Mouse (Mus musculus) CH12.LX (cell line): ENCODE data around the gene Bud23. TPM values are rescaled to one million over a fixed set of nuclear protein-coding genes. Genes with fewer than 3 reads are reported as not detected.

Experiments
- DNase-seq: peaks from one replicate; pipeline ENCODE4 v3.0.0-alpha.2; 2013; ENCODE audit errors: extremely low read depth
- H3K27ac ChIP-seq: 2 replicates; pipeline ENCODE4 v1.5.1; 2012; ENCODE audit warnings: low read depth, mild to moderate bottlenecking, control low read depth, moderate library complexity; ENCODE audit not compliant: insufficient read depth
- H3K27me3 ChIP-seq: replicated peaks from 2 replicates; pipeline ENCODE3; 2012; ENCODE audit warnings: inconsistent platforms
- H3K36me3 ChIP-seq, 2 experiments: replicated peaks in 1 of 2; 2 replicates each; pipeline versions ENCODE3 to v1.6.1; 2012; ENCODE audit warnings: inconsistent platforms in 1 of 2, low read length in 1 of 2, mild to moderate bottlenecking in 1 of 2, mixed read lengths in 1 of 2, moderate library complexity in 1 of 2; ENCODE audit not compliant: control insufficient read depth in 1 of 2, insufficient read depth in 1 of 2
- H3K4me1 ChIP-seq, 2 experiments: 2 replicates each; pipeline ENCODE4 v1.6.1; 2012; ENCODE audit warnings: inconsistent platforms in 1 of 2, moderate library complexity in 1 of 2; ENCODE audit not compliant: insufficient read depth in 2 of 2, control insufficient read depth in 1 of 2
- H3K4me2 ChIP-seq: 2 replicates; pipeline ENCODE4 v1.6.1; 2012; ENCODE audit warnings: low read depth, mild to moderate bottlenecking, control low read depth; ENCODE audit not compliant: poor library complexity, insufficient read depth, severe bottlenecking
- H3K4me3 ChIP-seq, 3 experiments: fragments of 150-350 bp in 1 of 3; sonication (generic) in 1 of 3; replicated peaks in 1 of 3; 2 replicates each; pipeline versions ENCODE3 to v1.5.1; 2011 to 2012; ENCODE audit warnings: low read depth in 2 of 3, low read length in 2 of 3, mild to moderate bottlenecking in 2 of 3, moderate library complexity in 2 of 3, control low read depth in 1 of 3, improper control_type of control experiment in 1 of 3, inconsistent platforms in 1 of 3, mixed read lengths in 1 of 3; ENCODE audit not compliant: poor library complexity in 1 of 3
- H3K79me2 ChIP-seq: replicated peaks from 2 replicates; pipeline ENCODE4 v1.6.1; 2012; ENCODE audit warnings: mild to moderate bottlenecking, moderate library complexity; ENCODE audit not compliant: control insufficient read depth, poor library complexity, insufficient read depth, severe bottlenecking; ENCODE audit errors: extremely low read depth
- H3K9ac ChIP-seq: 2 replicates; pipeline ENCODE4 v1.6.1; 2012; ENCODE audit warnings: low read depth, mild to moderate bottlenecking, control low read depth, moderate library complexity; ENCODE audit not compliant: insufficient read depth
- H3K9me3 ChIP-seq: replicated peaks from 2 replicates; pipeline ENCODE3; 2012; ENCODE audit warnings: low read length, inconsistent platforms, mixed read lengths
- CHD2 ChIP-seq: IDR thresholded peaks from 2 replicates; pipeline ENCODE4 v1.6.1; 2011; ENCODE audit warnings: low read length, improper control_type of control experiment
- CTCF ChIP-seq, 2 experiments: IDR thresholded peaks in 1 of 2; conservative IDR thresholded peaks in 1 of 2; 2 replicates each; pipeline ENCODE4 v1.5.1; 2011 to 2012; ENCODE audit warnings: low read depth in 2 of 2, low read length in 2 of 2, improper control_type of control experiment in 1 of 2, inconsistent platforms in 1 of 2, mild to moderate bottlenecking in 1 of 2, moderate library complexity in 1 of 2
- ELF1 ChIP-seq: IDR thresholded peaks from 2 replicates; pipeline ENCODE4 v1.6.1; 2014; ENCODE audit warnings: low read depth, mild to moderate bottlenecking, inconsistent platforms, low read length, improper control_type of control experiment
- EP300 ChIP-seq: IDR thresholded peaks from 2 replicates; pipeline ENCODE4 v1.6.1; 2011; ENCODE audit warnings: low read length, improper control_type of control experiment
- GABPA ChIP-seq: IDR thresholded peaks from 2 replicates; pipeline ENCODE4 v1.6.1; 2012; ENCODE audit warnings: low read depth, low read length, improper control_type of control experiment, inconsistent platforms; ENCODE audit not compliant: insufficient replicate concordance
- HCFC1 ChIP-seq: IDR thresholded peaks from 2 replicates; pipeline ENCODE4 v1.6.1; 2012; ENCODE audit warnings: low read depth, mild to moderate bottlenecking, inconsistent platforms, low read length, improper control_type of control experiment
- JUN ChIP-seq: IDR thresholded peaks from 2 replicates; pipeline ENCODE4 v1.6.1; 2011; ENCODE audit warnings: low read depth, mild to moderate bottlenecking, low read length, improper control_type of control experiment, moderate library complexity; ENCODE audit not compliant: insufficient read depth
- JUND ChIP-seq: conservative IDR thresholded peaks from 2 replicates; pipeline ENCODE4 v1.6.1; 2011; ENCODE audit warnings: low read depth, low read length, improper control_type of control experiment
- KAT2A ChIP-seq: IDR thresholded peaks from 2 replicates; pipeline ENCODE4 v1.6.1; 2012; ENCODE audit warnings: low read length, improper control_type of control experiment, inconsistent platforms; ENCODE audit not compliant: insufficient replicate concordance
- MAFK ChIP-seq: IDR thresholded peaks from 2 replicates; pipeline ENCODE4 v1.6.1; 2011; ENCODE audit warnings: low read length, improper control_type of control experiment; ENCODE audit not compliant: insufficient replicate concordance
- MAX ChIP-seq: IDR thresholded peaks from 2 replicates; pipeline ENCODE4 v1.6.1; 2011; ENCODE audit warnings: low read length, improper control_type of control experiment
- NELFE ChIP-seq: IDR thresholded peaks from 2 replicates; pipeline ENCODE4 v1.6.1; 2011; ENCODE audit warnings: low read depth, low read length, improper control_type of control experiment
- NRF1 ChIP-seq: IDR thresholded peaks from 2 replicates; pipeline ENCODE4 v1.6.1; 2014; ENCODE audit warnings: low read depth, mild to moderate bottlenecking, inconsistent platforms, low read length, improper control_type of control experiment, moderate library complexity
- PAX5 ChIP-seq: IDR thresholded peaks from 2 replicates; pipeline ENCODE4 v1.6.1; 2012; ENCODE audit warnings: low read length, inconsistent platforms, mixed read lengths
- POLR2A ChIP-seq: IDR thresholded peaks from 2 replicates; pipeline ENCODE4 v1.6.1; 2011; ENCODE audit warnings: low read depth, mild to moderate bottlenecking, improper control_type of control experiment, low read length
- POLR2AphosphoS2 ChIP-seq: IDR thresholded peaks from 2 replicates; pipeline ENCODE4 v1.6.1; 2011; ENCODE audit warnings: low read depth, low read length, improper control_type of control experiment
- RAD21 ChIP-seq: IDR thresholded peaks from 2 replicates; pipeline ENCODE4 v1.6.1; 2011; ENCODE audit warnings: low read depth, mild to moderate bottlenecking, low read length, improper control_type of control experiment, moderate library complexity
- SMC3 ChIP-seq: IDR thresholded peaks from 2 replicates; pipeline ENCODE4 v1.6.1; 2011; ENCODE audit warnings: low read depth, low read length, improper control_type of control experiment
- UBTF ChIP-seq: IDR thresholded peaks from 2 replicates; pipeline ENCODE4 v1.6.1; 2012; ENCODE audit warnings: low read depth, mild to moderate bottlenecking, inconsistent platforms, low read length, improper control_type of control experiment, moderate library complexity
- USF2 ChIP-seq: conservative IDR thresholded peaks from 2 replicates; pipeline ENCODE4 v1.6.1; 2011; ENCODE audit warnings: low read depth, low read length, improper control_type of control experiment
- ZC3H11A ChIP-seq: IDR thresholded peaks from 2 replicates; pipeline ENCODE4 v1.6.1; 2012; ENCODE audit warnings: low read depth, mild to moderate bottlenecking, inconsistent platforms, low read length, improper control_type of control experiment
- ZKSCAN1 ChIP-seq: IDR thresholded peaks from 2 replicates; pipeline ENCODE4 v1.6.1; 2012; ENCODE audit warnings: low read depth, inconsistent platforms, low read length, improper control_type of control experiment, borderline replicate concordance
- dilution Hi-C: fragments of 300-500 bp; cut with MboI; formaldehyde crosslinking; loops from 2 replicates; pipeline ENCODE4 v1.14.3; 2020; ENCODE audit warnings: low sequenced_read_pairs; ENCODE audit not compliant: extremely low pct_unique_long_range_greater_than_20kb, extremely low pct_ligation_motif_present
- in situ Hi-C: fragments of 300-500 bp; cut with MboI; formaldehyde crosslinking; loops from 3 replicates; pipeline ENCODE4 v1.14.3; 2019; ENCODE audit warnings: low sequenced_read_pairs, low pct_ligation_motif_present, low pct_unique_long_range_greater_than_20kb, mixed read lengths
- polyA plus RNA-seq: library from polyadenylated mRNA; unstranded; fragments of >175 nt; gene quantifications from 2 replicates; pipeline ENCODE4 v1.2.1, GENCODE M21; 2012; ENCODE audit warnings: low read depth; ENCODE audit not compliant: insufficient read length
- total RNA-seq, 2 experiments: library from RNA; depleted of rRNA; stranded (reverse); fragments of 300-350 nt in 1 of 2; fragments of >200 nt in 1 of 2; gene quantifications; 2 replicates each; pipeline ENCODE4 v1.2.3; 2012 to 2014

Bud23 gene
- total and polyA plus RNA-seq, 3 experiments = 60.7 to 118 (median 62.1) TPM

DNA sequence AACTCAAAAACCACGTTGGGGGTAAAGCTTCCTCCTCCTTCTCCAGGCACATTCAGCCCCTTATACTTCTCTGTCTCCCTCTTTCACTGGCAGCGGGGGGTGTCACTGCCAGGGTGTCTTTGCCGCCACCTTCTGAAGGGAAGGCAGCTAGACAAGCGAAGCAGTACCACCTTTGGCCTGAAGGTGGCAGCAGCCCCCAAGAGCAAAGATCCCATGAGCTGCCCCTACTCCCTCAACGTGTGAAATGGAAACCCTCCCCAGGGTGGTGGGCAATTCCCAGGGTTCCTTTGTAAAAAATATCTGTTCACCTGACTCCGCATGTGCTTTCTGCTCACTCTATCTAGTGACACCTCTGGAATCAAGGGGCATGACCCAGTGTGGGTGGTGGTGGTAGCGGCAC, 49.3 kb downstream of the Bud23 start (continued):
- no peak for TF ChIP-seq ZKSCAN1
- TF ChIP-seq GABPA = no peak
- TF ChIP-seq EP300 = no peak
- TF ChIP-seq POLR2A = no peak
- no peak for TF ChIP-seq USF2
- TF ChIP-seq JUN = no peak
- TF ChIP-seq CTCF (conservative IDR thresholded peaks at IDR 0.05 in 1 of 2, IDR thresholded peaks at IDR 0.05 in 1 of 2; ENCODE audit: low read depth in 2 of 2, low read length in 2 of 2) = peak; percentile 85 to 98

- TF ChIP-seq NELFE (peak; percentile 4; the same call in 1 of the 2 replicates), ELF1 (0 out of 2 replicates have a peak, but pooled peaks have one; percentile 12), EP300 (no peak), NRF1 (no peak), PAX5 (no peak), RAD21 (peak; percentile 24), CTCF (conservative IDR thresholded peaks at IDR 0.05 in 1 of 2, IDR thresholded peaks at IDR 0.05 in 1 of 2; ENCODE audit: low read depth in 2 of 2, low read length in 2 of 2) (peak; percentile 63 to 80), SMC3 (peak; percentile 37)
- in situ Hi-C loops (no loop called here), dilution Hi-C loops (no loop called here)
- H3K4me3 ChIP-seq = no peak overlapping the region
- H3K4me2 ChIP-seq = no peak overlapping the region
- peak; percentile 80 for DNase-seq
- peaks cover 3% of the 10 kb centered on the region for H3K27me3 ChIP-seq
- no peak overlapping the region for H3K9ac ChIP-seq
- H3K36me3 ChIP-seq = peaks cover 2 to 18% of the 10 kb centered on the region in 2 experiments
- no peaks in the 10 kb centered on the region; the same call in 1 of the 2 replicates for H3K79me2 ChIP-seq
- H3K4me1 ChIP-seq = peaks cover 7 to 34% of the 10 kb centered on the region in 2 experiments
- no peak overlapping the region for H3K27ac ChIP-seq
- no peaks in the 10 kb centered on the region for H3K9me3 ChIP-seq
Measured at GRCm38 (mm10) chr5:135012671-135013441, 51.9 kb downstream of the Bud23 start.

GRCm38 (mm10) chr5:135011809-135012613, 52.7 kb downstream of the Bud23 start:
- no peaks in the 10 kb centered on the region for H3K9me3 ChIP-seq
- TF ChIP-seq JUN (no peak), ZKSCAN1 (no peak), POLR2AphosphoS2 (no peak), UBTF (no peak), RAD21 (no peak), JUND (no peak), HCFC1 (no peak), KAT2A (no peak), ZC3H11A (no peak), CHD2 (no peak), MAX (no peak), MAFK (no peak)
- TF ChIP-seq, all 38 proteins: peak for 0
- Histone ChIP-seq H3K4me1 (peaks cover 10 to 40% of the 10 kb centered on the region in 2 experiments), H3K4me2 (no peak overlapping the region), H3K27ac (no peak overlapping the region), H3K27me3 (peaks cover 6% of the 10 kb centered on the region), H3K36me3 (peaks cover 2 to 18% of the 10 kb centered on the region in 2 experiments), H3K4me3 (no peak overlapping the region), H3K79me2 (no peaks in the 10 kb centered on the region; the same call in 1 of the 2 replicates), H3K9ac (no peak overlapping the region)
- DNase-seq = no peak
- dilution Hi-C loops (no loop called here), in situ Hi-C loops (no loop called here)
